Mouse (Mus musculus): ENCODE results near the gene Ngrn.

GRCm38 (mm10) chr7:80264606-80265005 lies 3.6 kb downstream of the Ngrn start:
- TF ChIP-seq POLR2A (IDR thresholded peaks at IDR 0.05; ENCODE audit: extremely low read depth, insufficient read depth, low read length) (no peak), CTCF (IDR thresholded peaks at IDR 0.05; ENCODE audit: extremely low read depth, insufficient read depth, low read length) (no peak)

Measured in cortical plate, adult 2 months (tissue).